Mouse (Mus musculus) Patski (cell line): Measurements from ENCODE around the gene Arhgap24. TPM values are rescaled to one million over a fixed set of nuclear protein-coding genes. Genes with fewer than 3 reads are reported as not detected.

Source experiments
- ATAC-seq: fragments of 100-300 bp; one replicate; pipeline ENCODE4 v1.8.0; 2021
- CTCF ChIA-PET: fragments of 350-600 bp; sonication (Branson Sonifier 250); formaldehyde crosslinking; loops from one replicate; lab custom pipeline; 2022; ENCODE audit warnings: inconsistent platforms; lab: Charles Lee
- POLR2A ChIA-PET: fragments of 350-600 bp; sonication (Branson Sonifier 250); formaldehyde crosslinking; loops from one replicate; lab custom pipeline; 2022; ENCODE audit warnings: antibody characterized with exemption, inconsistent platforms; lab: Charles Lee
- DNase-seq: peaks from one replicate; pipeline ENCODE4 v3.0.0-alpha.2; 2011; ENCODE audit warnings: low read depth, low spot score
- H3K27me3 ChIP-seq: fragments of 371-371 bp; one replicate; pipeline ENCODE4 v1.5.1; 2021
- CTCF ChIP-seq: fragments of 100-300 bp; IDR thresholded peaks from one replicate; pipeline ENCODE4 v1.5.1; 2021
- in situ Hi-C: fragments of 300-500 bp; cut with MboI; formaldehyde crosslinking; loops from 3 replicates; pipeline ENCODE4 v1.11.1; 2018; ENCODE audit warnings: low pct_unique_long_range_greater_than_20kb, mixed read lengths
- polyA plus RNA-seq: library from polyadenylated mRNA; unstranded; gene quantifications from one replicate; pipeline ENCODE4 v1.2.3, GENCODE M21; 2021

The Arhgap24 gene
- polyA plus RNA-seq, 1 experiment from 2014 or later: 37.6 TPM

GRCm38 (mm10) chr5:102843934-102844709 lies 362.9 kb downstream of the Arhgap24 start:
- in situ Hi-C loops: no loop called here
- peak; percentile 81 for DNase-seq
- ChIA-PET POLR2A (interaction anchor here (0.6 to 1.4 kb wide), 4 partner anchors 31 to 466 kb away, joined by 3 to 6 read pairs (median 4); no protein-coding TSS in a partner anchor), CTCF (interaction anchor here (0.8 to 2.1 kb wide), 7 partner anchors 9 to 139 kb away, joined by 3 to 7 read pairs (median 3); no protein-coding TSS in a partner anchor)
- TF ChIP-seq CTCF: no peak
- ATAC-seq: no peak
- H3K27me3 ChIP-seq: no peaks in the 10 kb centered on the region

- ChIA-PET CTCF (interaction anchor here (1.0 to 2.1 kb wide), 6 partner anchors 10 to 77 kb away, joined by 3 to 7 read pairs (median 4); no protein-coding TSS in a partner anchor), POLR2A (interaction anchor here (0.7 to 1.8 kb wide), 6 partner anchors 10 to 205 kb away, joined by 3 to 6 read pairs (median 4); no protein-coding TSS in a partner anchor)
- peak; percentile 83 for DNase-seq
- no peaks in the 10 kb centered on the region for H3K27me3 ChIP-seq
- peak; percentile 94 for ATAC-seq
- TF ChIP-seq CTCF: no peak
- in situ Hi-C loops: no loop called here
Measured at GRCm38 (mm10) chr5:102844731-102845598, 363.8 kb downstream of the Arhgap24 start.

GRCm38 (mm10) chr5:102845800-102846199 lies 364.6 kb downstream of the Arhgap24 start:
- ChIA-PET CTCF (interaction anchor here (1.0 to 1.4 kb wide), 3 partner anchors 29 to 79 kb away, joined by 3 read pairs; no protein-coding TSS in a partner anchor), POLR2A (interaction anchor here (0.7 to 1.8 kb wide), 5 partner anchors 9 to 204 kb away, joined by 3 to 6 read pairs (median 4); no protein-coding TSS in a partner anchor)
- in situ Hi-C loops: no loop called here
- no peaks in the 10 kb centered on the region for H3K27me3 ChIP-seq
- DNase-seq (no peak), ATAC-seq (no peak)
- no peak for TF ChIP-seq CTCF

- TF ChIP-seq CTCF: no peak
- H3K27me3 ChIP-seq: no peaks in the 10 kb centered on the region
- ChIA-PET POLR2A (interaction anchor here (0.6 to 2.1 kb wide), 3 partner anchors 8 to 80 kb away, joined by 3 to 8 read pairs (median 6); no protein-coding TSS in a partner anchor), CTCF (interaction anchor here (0.7 to 2.1 kb wide), 12 partner anchors 8 to 145 kb away, joined by 3 to 6 read pairs (median 4); no protein-coding TSS in a partner anchor)
- in situ Hi-C loops: no loop called here
- no peak for ATAC-seq
- no peak for DNase-seq
Measured at GRCm38 (mm10) chr5:102847859-102848258, 366.7 kb downstream of the Arhgap24 start.

DNA sequence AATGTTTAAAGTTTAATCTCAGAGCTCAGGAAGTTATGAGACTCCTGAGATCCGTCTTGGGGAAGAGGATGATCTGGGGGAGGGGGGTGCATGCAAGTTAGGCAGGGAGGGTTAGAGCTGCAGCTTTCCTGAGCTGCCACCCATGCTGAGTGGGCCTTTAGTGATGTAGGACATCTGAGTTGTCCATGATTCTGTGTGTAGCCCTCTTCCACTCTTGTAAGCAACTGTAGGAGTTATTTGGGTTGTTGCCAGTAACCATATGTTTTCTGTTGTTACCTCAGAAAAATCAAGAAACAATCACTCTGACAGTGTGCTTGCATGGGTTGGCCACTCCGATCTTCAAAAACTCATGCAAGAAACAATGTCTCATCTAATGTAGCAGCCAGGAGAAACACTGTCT lies 370.6 kb downstream of the Arhgap24 start:
- no peak for DNase-seq
- POLR2A ChIA-PET: no interaction called here
- no peaks in the 10 kb centered on the region for H3K27me3 ChIP-seq
- no peak for TF ChIP-seq CTCF
- CTCF ChIA-PET: no interaction called here
- in situ Hi-C loops: no loop called here
- no peak for ATAC-seq

- DNase-seq: no peak
- in situ Hi-C loops: no loop called here
- ChIA-PET CTCF (no interaction called here), POLR2A (interaction anchor here (0.6 kb wide), 1 partner anchor 125 kb away, joined by 3 read pairs; no protein-coding TSS in a partner anchor)
- no peak for TF ChIP-seq CTCF
- H3K27me3 ChIP-seq: no peaks in the 10 kb centered on the region
- no peak for ATAC-seq
Measured at GRCm38 (mm10) chr5:102853750-102854149, 372.6 kb downstream of the Arhgap24 start.

DNA sequence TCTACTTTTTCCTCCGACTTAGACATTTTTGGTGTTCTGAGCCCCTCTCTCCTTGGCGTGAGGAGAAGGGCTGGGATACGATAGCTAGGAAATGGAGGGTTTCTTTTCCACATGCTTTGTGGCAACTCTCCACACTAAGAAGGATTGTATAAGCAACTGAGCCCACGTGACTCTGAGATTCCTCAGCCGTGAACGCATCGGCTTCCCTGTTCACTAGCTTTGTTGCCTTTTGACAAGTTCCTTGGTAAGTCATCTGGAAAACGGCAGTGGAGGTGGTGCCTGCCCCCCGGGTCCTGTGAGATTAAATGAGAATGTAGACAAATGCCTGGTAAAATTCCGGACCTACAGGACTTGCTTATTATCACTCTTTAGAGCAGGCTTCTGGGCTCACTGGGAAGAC lies 374.6 kb downstream of the Arhgap24 start:
- POLR2A ChIA-PET: interaction anchor here (0.6 to 1.6 kb wide), 4 partner anchors 8 to 374 kb away, joined by 3 to 6 read pairs (median 4); no protein-coding TSS in a partner anchor
- CTCF ChIA-PET: interaction anchor here (0.8 to 2.3 kb wide), 10 partner anchors 8 to 152 kb away, joined by 3 to 9 read pairs (median 4); no protein-coding TSS in a partner anchor
- in situ Hi-C loops: no loop called here
- TF ChIP-seq CTCF: no peak
- no peaks in the 10 kb centered on the region for H3K27me3 ChIP-seq
- peak; percentile 66 for DNase-seq
- ATAC-seq: peak; percentile 92

- POLR2A ChIA-PET: interaction anchor here (0.6 kb wide), 1 partner anchor 154 kb away, joined by 4 read pairs; no protein-coding TSS in a partner anchor
- DNase-seq: no peak
- CTCF ChIA-PET: interaction anchor here (0.9 to 1.5 kb wide), 3 partner anchors 10 to 41 kb away, joined by 3 read pairs; no protein-coding TSS in a partner anchor
- ATAC-seq: no peak
- in situ Hi-C loops: no loop called here
- no peaks in the 10 kb centered on the region for H3K27me3 ChIP-seq
- no peak for TF ChIP-seq CTCF
Measured at GRCm38 (mm10) chr5:102858047-102858446, 376.9 kb downstream of the Arhgap24 start.

DNA sequence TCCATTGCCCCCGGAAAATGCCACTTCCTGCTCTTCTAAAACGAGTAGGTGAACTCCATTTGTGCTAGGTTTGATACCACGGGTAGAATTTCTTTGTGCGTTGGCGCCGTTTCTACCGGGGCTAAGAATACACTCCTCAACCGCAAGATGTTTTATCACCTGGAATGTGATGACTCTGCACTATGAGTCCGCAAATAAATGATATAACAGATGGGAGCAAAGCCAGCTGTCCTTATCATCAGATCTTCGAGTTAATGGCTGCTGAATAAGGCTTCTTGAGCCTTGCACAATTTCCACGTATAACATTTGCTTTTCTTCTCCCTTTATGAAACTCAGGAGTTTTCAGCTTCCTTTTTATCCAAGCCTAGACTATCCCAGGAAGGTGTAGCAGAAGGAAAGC lies 378.6 kb downstream of the Arhgap24 start:
- DNase-seq: no peak
- ChIA-PET CTCF (no interaction called here), POLR2A (interaction anchor here (1.0 kb wide), 1 partner anchor 23 kb away, joined by 3 read pairs; no protein-coding TSS in a partner anchor)
- in situ Hi-C loops: no loop called here
- ATAC-seq: no peak
- no peak for TF ChIP-seq CTCF
- H3K27me3 ChIP-seq: no peaks in the 10 kb centered on the region
